Mouse (Mus musculus) lung, adult 18-20 months (tissue): ENCODE data around the gene B3galt5.

Experiments used
- DNase-seq, 2 experiments: peaks; one replicate each; pipeline ENCODE4 v3.0.0; 2022; ENCODE audit warnings: mixed read lengths in 2 of 2

Gene B3galt5

GRCm38 (mm10) chr16:96271736-96272135 is 36.1 kb downstream of the B3galt5 start:
- DNase-seq, result no peak

GRCm38 (mm10) chr16:96272929-96273619 is 37.5 kb downstream of the B3galt5 start:
- DNase-seq, result no peak

DNA sequence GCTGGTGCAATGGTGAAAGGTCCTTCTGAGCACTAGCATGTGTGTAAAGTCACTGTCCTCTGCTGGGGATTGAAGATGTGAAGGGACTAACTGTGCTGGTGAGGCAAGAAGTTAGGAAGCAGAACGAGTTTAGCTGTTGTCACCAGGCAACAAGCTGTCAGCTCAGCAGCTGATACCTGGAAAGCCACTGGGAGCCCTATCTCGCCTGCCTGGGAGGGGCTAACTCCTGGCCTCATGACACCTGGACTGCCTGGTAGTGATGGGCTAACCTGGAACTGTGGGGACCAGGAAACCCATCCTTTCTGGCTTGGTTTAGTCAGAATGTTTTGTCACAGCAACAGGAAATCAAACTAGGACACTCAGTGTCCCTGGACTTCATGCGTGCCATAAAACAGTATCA is 41.0 kb downstream of the B3galt5 start:
- DNase-seq, result no peak

DNA sequence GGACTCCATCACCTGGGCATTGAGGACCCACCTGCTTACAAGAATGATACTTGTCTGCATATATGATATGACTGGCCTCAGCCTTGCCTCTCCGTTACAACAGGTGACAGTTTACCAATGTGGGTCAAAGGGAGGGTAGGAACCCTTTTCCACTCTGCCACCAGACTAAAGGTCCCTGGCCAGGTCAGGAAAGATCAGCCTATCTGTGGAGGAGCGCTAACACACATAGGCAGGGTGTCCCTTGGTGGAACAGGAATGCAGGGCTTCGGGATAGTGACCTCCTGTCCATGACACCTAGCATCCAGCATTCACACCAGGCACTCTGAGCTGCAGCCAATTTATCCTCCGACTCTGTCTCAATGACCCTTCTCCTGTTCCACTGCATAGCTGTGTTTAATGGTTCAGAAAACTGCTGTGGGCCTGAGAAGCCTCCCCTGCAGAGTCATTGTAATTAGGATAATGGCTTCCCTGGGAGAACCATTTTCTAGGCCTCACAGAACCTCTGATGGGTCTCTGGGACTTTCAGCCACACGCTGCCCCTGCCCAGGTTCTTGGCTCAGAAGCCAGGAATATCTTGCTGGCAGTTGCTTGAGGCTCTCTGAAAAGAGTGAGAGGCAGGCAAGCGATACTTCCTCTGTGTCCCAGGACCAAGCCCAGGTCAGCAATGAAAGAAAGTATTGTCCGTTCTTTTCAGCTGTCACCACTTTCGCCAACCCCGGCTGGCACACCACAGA is 43.1 kb downstream of the B3galt5 start:
- DNase-seq, result no peak

DNA sequence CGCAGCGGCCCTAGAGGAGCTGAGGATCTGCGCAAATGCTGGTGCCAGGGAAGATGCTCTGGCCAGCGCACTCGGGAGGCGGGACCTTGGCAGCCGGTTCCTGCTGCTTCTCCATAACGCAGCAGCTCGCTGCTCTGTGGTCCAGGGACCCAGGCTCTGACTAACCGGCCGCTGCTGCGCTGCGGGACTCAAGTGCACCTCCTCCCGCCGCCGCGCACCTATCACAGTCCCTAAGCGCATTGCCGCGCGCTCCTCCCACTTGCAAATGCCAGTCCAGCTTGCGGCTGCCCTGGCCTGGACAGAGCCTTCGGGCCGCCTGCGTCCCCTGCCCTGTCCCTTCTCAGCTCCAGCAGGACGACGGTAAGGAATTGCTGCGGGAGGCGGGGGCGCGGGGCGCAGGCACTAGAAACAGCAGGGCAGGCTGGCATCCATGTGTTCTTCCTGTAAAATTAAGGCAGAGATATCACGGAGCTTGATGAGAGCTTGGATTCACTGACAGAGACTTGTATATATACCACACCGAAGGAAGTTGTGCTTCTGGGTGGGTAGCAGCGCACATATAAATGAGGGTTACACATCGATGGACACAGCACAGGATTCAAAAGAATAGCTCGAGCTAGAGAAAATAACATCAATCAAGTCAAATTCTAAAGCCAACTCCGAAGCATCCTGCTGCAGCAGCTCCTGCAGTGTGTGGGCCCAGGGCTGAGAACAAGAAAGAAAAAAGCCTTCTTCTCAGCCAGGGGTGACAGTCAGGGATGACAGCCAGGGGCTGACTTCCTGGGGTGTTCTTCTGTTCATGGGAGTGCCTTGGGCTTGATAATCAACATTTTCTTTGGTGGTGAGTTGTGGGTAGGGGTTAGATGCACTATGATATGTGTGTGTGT is 45.4 kb downstream of the B3galt5 start:
- peak in 1 of 2 experiments; percentile 4 for DNase-seq

DNA sequence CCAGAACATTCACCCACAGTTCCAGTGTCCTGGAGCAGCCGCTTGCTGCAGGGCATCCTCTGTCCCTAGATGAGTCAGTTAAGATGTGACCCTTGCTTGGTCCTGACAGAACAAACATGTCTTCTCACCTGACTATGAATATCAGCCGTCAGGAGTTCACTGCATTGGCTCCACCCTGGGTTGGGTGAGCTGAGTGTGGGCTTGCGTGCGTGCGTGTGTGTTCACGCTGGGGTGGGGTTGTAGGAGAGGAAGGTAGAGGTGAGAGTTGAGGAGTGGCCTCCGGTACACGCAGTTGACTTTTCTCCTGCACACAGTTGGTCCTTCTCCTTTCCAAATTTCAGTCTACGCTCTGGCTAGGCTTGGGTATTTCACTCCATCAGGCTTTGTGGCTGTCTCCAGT is 47.0 kb downstream of the B3galt5 start:
- no peak for DNase-seq

DNA sequence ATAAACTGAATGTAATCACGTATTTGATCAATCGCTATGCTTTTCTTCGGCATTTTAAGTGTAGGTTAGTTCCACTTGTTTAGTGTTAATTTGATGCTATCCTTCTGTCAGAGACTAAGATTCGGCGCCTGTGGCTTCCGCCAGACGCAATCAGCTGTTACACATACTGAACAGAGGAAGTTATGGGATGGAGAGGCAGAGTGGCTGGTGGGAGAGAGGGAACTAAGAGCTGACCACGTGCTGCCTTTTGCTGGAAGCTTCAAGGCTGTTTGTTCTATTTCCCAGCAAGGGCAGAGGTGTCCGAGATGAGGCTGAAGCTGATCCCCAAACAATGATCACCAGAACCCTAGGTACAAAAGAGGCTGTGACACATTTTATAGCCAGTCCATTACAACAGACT is 56.3 kb downstream of the B3galt5 start:
- no peak for DNase-seq

- DNase-seq, result no peak
Measured at GRCm38 (mm10) chr16:96292530-96293173, 57.1 kb downstream of the B3galt5 start.

- peak in 1 of 2 experiments; percentile 5 for DNase-seq
Measured at GRCm38 (mm10) chr16:96298075-96298474, 62.5 kb downstream of the B3galt5 start.

DNA sequence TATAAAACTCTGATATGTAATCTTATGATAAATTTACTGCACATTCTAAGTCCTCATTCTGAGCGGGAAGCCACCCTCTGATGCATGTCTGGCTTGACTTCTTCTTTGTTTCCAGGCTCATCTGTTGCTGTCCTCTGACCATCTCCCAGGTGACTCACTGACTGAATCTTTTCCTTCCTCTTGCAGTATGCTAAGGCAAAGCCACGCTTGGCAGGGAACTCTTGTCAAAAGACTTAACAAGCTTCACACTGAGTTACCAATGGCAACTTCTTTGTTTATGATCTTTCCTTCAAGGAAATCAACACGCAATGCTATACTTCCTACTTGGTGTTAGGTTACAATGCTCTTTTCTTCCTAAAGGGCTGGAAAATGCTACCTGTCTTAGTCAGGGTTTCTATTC is 63.0 kb downstream of the B3galt5 start:
- DNase-seq, result no peak

DNA sequence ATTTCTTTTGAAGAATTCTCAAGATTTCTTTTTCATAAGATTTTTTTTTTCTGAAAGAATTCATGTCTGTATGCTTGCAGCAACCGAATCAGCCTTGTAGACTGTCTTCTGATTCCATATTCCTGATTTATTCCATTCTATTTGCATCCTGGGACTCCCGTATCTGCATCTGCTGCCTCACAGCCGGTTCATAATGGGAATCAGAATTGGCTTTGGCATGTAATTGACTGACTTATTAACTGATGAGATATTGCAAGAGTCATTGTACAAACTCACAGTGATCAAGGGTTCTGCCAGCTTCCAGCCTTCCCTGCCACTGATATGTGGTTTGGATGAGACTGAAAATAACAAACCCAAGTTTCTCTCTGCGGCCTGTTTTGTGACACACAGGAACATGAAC is 67.8 kb downstream of the B3galt5 start:
- DNase-seq, result no peak

DNA sequence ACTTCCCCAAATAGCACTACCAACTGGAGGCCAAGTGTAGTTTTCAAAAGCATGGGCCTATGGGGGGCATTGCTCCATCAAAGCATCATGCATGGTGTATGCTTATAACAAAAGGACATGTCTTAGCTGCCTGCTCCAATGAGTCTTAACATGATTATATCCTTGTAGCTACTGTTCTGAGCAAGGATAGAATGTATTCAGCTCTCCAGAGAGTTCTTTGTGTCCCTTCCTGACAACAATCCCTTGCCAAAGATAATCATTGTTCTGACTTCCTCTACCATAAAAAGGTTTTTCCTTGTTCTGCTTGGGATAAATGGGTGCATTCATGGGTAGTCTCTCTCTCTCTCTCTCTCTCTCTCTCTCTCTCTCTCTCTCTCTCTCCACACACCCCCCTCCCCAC is 68.8 kb downstream of the B3galt5 start:
- DNase-seq, result no peak

GRCm38 (mm10) chr16:96306905-96307304 is 71.3 kb downstream of the B3galt5 start:
- DNase-seq, result no peak

DNA sequence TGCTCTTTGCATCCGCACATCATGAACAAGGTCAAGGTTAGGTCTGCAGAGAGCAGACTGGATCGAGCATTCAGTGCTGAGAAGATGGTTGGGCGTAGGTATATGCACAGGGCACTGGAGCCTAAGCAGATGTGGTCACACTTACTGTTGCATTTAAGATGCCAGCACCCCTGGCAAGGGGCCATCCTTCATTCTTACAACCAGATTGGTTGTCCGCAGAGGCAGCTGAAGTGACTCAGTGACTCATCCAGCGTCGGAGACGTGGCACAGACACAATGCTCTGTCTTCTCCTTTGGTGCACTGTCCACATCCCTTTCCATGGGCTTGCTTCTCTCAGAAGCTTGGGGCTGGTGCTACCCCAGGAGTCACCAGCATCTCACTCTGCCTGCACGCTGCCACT is 82.2 kb downstream of the B3galt5 start:
- no peak for DNase-seq

DNA sequence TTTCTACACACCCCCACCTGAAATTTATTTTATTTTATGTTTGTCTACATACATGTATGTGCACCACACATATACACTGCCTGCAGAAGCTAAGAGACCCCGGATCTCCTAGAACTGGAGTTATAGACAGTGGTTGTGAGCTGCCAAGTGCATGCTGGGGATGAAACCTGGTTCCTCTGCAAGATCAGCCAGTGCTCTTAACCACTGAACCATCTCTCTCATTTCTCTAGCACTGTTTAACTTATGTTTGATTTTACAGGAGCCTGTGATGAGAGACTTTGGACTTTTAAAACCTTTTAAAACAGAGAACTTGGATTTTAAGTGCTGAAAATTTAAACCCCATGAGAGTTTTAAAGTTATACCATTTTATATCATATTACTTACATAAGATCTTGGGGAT is 87.1 kb downstream of the B3galt5 start:
- DNase-seq, result no peak

GRCm38 (mm10) chr16:96323166-96323565 is 87.6 kb downstream of the B3galt5 start:
- DNase-seq, result no peak

GRCm38 (mm10) chr16:96326110-96326999 is 90.8 kb downstream of the B3galt5 start:
- peak; percentile 26 to 32 for DNase-seq

GRCm38 (mm10) chr16:96327251-96327650 is 91.7 kb downstream of the B3galt5 start:
- DNase-seq, result peak; percentile 61 to 66

DNA sequence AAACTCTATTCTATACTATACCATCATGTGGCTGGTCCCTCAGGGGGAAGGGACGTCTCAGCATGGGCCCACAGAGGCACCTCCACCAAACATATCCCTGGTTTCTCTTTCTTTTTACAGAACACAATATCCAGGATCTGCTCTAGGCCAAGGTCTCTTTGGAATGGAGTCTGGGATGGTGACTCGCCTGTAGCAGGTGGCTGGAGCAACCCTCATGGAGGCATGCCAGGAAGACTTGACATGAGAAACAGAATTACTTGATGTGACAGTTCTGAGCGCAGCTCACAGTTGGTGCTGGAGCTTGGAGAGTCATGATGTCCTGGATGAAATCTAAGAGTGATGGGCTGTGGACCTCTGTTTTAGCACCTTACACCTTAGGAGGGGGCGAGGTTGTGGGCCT is 104.0 kb downstream of the B3galt5 start:
- no peak for DNase-seq

DNA sequence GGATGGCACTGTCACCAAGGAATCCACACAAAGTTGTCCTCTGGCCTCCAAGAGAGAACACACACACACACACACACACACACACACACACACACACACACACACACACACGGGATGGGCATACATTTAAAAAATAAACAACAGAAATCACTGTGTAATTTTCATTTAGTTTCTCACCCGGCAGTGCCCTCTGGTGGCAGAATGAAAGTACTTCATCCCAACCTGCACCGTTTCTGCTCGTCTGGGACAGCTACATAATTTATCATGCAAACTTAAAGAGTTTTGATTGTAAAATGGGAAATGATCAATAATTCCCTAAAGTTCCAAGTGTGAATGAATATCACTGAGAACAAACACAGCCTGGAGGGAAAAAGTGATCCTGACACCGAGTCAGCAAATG is 105.7 kb downstream of the B3galt5 start:
- peak in 1 of 2 experiments; percentile 27 for DNase-seq

DNA sequence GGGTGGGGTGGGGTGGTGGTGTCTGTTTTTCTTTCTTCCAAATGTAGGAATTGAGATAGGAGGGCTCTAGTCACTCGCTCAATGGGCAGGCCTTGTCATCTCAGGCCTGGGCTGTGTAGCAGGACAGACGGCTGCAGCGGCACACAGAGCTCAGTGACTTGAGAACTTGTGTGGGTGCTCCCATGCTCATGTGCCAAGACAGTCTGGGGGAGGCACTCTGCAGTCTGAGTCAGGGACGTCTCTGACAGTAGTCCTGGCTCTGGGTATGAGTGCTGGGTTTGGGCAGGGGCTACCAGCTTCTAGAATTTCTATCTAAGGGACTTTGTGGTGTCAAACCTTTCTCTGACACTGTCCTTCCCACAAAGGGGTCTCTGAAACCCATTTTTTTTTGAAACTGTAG is 106.3 kb downstream of the B3galt5 start:
- DNase-seq, result no peak

GRCm38 (mm10) chr16:96345117-96345516 is 109.5 kb downstream of the B3galt5 start:
- DNase-seq, result peak; percentile 60 to 65
